Mouse (Mus musculus) kidney, postnatal 14 days (tissue): ENCODE results near the gene Myct1.

Source experiments
- DNase-seq: peaks from one replicate; pipeline ENCODE4 v3.0.0; 2022; ENCODE audit warnings: mixed read lengths

Gene Myct1

DNA sequence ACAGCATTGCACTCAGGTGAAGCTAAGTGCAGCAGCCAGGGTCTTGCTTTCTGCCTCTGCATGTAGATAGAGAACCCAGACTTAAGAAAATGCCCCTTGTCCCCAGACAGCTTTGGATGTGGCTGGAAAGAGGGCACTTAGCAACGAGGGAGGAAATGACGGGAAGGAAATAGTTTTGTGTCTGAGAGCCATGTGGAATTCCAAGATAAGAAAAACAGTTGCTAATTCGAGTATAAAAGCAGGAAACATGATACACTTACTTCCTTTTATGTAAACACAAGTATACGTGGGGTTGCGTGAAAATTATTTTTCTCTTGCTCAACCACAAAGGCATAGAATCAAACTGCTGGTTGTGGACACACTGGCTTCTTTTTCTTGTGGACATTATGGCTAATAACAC is at the start of gene Myct1:
Myct1 (plus strand) TSS at position 312 of the 400 bp plus-strand sequence.
- peak; percentile 29 for DNase-seq

GRCm38 (mm10) chr10:5546428-5546827 is 47.1 kb upstream of the Myct1 start:
- no peak for DNase-seq

- DNase-seq = no peak
These were observed 45.8 kb upstream of the Myct1 start for GRCm38 (mm10) chr10:5547769-5548168.

DNA sequence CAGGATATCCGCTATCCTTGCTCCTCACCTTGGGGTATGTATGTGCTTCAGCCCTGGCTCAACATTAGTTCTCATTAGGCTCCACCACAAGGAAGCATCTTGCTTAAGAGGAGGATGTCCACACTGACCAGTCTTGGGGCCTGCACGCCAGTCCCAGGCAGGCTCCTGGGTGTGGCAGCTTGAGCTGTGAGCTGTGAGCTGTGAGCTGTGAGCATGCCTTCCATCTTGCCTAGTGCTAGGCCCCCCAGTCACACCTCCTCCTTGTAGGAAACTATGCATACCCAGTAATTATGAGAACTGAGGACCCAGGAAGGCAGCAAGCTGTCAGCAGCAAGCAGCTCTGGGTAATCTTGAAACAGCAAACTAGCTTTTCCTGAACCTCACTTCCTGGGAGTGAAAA is 44.9 kb upstream of the Myct1 start:
- no peak for DNase-seq

DNA sequence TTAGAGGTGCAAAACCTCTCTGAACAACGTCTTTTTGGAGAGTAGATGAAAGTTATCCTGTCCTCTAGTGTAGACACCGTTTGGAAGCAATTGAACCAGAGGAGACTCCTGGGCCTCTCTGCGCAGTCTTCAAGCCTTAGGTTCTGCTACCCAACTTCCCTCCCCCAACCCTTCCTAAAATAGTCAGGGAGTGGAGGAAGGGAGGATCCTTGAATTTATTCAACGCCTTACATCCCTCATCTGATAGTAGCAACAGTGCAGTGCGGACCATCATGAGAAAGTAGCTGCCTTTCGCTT is 43.8 kb upstream of the Myct1 start:
- DNase-seq = no peak

- DNase-seq = peak; percentile 51
These were observed 43.2 kb upstream of the Myct1 start for GRCm38 (mm10) chr10:5550168-5551021.

DNA sequence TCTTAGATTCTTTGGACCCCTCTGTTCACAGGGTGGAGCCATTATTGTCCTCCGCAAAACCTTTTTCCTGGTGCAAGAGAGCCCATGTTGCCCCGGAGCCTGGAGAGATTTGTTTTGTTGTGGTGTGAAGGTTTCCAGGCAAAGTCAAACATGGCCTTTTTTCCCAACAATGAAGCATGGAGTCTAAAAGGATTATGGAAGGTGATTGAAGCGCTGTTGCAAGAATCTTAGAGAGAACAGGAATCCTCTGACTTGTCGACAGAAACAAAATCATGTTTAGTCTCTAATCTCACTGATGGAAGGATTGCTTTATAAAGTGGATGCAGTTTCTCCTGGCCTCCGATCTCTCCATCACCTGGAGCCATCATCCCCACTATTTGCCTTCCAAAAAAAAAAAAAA is 42.2 kb upstream of the Myct1 start, which contains the start of gene Syne1:
Syne1 (minus strand) TSS at position 101 of the 400 bp plus-strand sequence.
- DNase-seq = no peak

- DNase-seq = peak; percentile 5
These were observed 38.6 kb upstream of the Myct1 start for GRCm38 (mm10) chr10:5554941-5555340.

DNA sequence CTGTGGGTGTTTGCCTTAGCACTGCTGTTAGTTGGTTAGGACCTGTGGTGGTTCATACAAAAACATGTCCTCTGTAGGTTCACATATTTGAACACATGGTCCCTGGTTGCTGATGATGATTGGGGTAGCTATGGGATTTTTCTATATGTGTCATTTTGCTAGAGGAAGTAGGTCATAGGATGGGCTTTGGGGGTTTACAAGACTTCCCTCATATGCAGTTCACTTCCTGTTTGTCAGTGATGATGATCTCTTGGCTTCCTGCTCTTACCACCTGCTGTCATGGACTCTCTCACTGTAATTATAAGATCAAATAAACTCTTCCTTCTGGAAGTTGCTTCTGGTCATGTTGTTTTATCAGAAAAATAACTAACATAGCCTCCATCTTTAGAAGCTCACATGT is 34.8 kb upstream of the Myct1 start:
- no peak for DNase-seq

GRCm38 (mm10) chr10:5560526-5560925 is 33.0 kb upstream of the Myct1 start:
- no peak for DNase-seq

GRCm38 (mm10) chr10:5561706-5562105 is 31.9 kb upstream of the Myct1 start:
- no peak for DNase-seq

DNA sequence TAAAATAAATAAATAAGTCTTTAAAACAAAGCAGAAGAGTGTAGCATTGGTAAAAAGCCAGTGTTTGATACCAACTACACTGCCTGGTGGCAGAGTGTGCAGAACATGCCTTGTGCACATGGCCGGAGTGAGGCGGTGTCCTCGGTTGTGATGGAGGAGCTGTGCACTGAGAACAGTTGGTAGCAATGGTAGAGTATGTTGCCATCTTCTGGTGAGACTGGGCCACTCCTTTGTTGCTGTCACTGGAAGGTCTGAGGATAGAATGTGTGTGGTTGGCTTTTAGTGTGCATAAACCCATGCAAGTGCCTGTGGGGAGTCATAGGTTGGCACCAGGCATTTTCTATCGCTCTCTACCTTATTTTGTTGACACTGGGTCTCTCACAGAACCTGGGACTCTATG is 24.6 kb upstream of the Myct1 start:
- DNase-seq = no peak

GRCm38 (mm10) chr10:5570059-5570458 is 23.5 kb upstream of the Myct1 start:
- no peak for DNase-seq

- DNase-seq = no peak
These were observed 22.2 kb upstream of the Myct1 start for GRCm38 (mm10) chr10:5571332-5571731.

DNA sequence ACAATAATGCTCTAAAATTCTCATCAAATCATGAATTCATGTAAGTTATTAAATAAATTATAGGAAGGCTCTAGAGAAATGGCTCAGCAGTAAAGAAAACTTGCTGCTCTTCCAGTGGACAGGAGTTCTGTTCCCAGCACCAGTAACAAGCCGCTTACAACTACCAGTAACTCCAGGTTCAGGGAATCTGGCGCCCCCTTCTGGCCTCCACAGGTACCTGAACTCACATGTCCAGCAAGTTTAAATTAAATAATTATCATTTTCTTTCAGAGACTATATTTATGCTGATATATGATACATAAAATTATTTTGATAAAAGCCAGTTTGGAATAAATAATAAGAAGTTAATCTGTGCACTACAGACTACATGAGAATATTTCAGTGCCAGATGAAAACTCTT is 20.2 kb upstream of the Myct1 start:
- DNase-seq = no peak

- DNase-seq = no peak
These were observed 2.5 kb upstream of the Myct1 start for GRCm38 (mm10) chr10:5591061-5591460.

DNA sequence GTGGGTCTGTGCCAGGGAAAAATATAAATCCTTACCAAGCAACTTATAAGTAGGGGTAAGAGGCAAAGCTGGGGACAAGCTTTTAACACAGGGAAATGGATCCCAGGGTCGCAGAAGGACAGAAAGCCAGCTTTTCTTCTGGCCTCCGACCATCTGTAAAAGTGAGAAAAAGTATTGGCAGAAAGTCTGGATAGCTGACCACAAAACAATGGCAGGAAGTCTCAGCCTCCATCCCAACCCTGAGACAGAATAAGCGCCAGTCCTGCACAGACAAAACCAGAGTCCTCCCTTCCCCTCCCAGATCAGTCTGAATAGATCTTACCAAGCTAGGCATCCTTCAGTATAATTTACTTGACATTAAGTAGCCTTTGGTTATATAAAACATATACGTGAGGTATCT is 1.6 kb upstream of the Myct1 start:
- DNase-seq = peak; percentile 49

GRCm38 (mm10) chr10:5594457-5594856 is 882 bp downstream of the Myct1 start:
- no peak for DNase-seq

DNA sequence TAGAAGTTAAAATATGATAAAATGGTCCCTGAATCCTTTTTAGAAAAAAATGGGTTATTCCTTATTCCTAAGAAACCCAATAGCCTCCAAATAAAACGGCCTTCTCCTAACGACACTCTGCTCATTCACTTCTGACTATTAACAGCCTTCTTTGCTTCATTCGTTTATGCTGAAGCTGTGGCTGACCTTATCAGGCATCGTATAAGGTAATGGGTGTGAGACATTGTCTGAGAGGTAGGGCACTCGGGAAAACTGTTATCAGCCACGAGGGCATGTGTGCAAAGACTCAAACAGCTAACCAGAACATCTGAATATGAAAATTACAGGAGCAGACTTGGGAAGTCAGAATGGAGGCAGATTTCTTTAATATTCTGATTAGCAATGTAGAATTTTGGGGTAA is 3.0 kb downstream of the Myct1 start:
- no peak for DNase-seq

DNA sequence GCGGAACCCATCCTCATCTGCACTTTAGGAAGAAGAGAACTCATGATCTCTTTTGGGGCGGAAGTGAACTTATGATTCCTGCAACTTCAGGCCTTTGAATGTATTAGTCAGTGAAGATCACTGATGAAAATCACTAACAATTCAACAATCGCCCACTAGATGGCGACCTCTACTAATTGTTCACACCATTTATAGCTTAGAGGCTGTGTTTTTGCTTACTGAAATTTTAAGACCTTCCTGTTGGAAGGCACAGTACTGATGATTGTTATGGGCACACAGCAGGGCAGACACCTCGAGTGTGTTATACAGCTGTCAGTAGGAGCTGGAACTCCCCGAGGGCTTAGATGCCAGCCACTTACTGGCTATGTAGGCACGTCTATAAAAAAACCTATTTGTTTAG is 6.5 kb downstream of the Myct1 start:
- DNase-seq = peak; percentile 82

DNA sequence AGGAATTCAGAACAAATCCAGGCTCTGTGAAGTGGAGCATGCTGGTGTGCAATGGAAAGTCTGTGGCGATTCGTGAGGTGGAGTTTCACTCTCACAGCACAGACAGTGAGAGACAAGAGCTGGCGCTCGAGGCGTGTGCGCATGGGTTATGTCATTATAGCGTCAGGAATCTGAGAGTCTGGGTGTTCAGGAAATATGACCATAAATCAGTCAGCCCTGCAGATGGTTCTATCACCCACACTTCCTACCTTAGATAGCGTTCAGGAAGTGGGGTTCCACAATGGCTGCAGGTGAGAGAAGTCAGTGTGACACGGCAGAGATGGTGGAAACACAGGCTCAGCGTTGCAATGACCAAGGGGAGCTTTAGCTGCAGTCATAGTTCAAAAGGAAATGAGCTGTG is 9.9 kb downstream of the Myct1 start:
- peak; percentile 39 for DNase-seq

DNA sequence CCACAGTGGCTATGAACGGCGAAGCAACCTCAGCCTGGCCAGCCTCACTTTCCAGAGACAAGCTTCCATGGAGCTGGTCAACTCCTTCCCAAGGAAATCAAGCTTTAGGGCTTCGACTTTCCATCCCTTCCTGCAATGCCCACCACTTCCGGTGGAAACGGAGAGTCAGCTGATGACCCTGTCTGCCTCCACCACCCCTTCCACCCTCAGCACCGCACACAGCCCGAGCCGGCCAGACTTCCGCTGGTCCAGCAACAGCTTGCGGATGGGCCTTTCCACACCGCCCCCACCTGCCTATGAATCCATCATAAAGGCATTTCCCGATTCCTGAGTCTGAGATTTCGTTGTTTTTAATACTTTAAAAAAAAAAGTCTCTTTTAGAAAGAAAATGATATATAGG is 10.8 kb downstream of the Myct1 start:
- peak; percentile 59 for DNase-seq

DNA sequence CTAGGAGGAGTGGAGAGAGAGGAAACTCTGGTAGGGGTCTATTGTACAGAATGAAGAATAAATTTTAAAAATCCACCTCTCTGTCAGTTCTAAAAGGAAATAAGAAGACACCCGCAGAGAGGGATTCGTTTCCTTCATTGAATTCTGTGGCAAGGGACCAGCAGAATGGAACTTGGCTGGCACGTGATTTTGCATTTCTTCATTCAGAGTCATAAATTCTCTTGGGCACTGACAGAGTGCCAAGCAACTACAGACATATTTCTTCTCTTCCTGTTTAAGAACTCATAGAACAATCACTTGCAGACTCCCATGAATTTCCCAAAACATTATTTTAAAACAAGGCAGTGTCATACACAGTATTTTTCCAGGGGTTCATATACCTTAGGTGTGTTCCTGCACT is 15.3 kb downstream of the Myct1 start:
- peak; percentile 42 for DNase-seq

GRCm38 (mm10) chr10:5615186-5616040 is 21.8 kb downstream of the Myct1 start:
- DNase-seq = no peak
